Mouse (Mus musculus) lung, embryonic 14.5 days (tissue): ENCODE results near the gene Yif1a. TPM values are rescaled to one million over a fixed set of nuclear protein-coding genes. Genes with fewer than 3 reads are reported as not detected.
"Not testable (repeated sequence)": the region's sequence is repeated elsewhere in the genome, so short reads cannot be mapped to it uniquely, and the experiment has no call there.

Experiments
- ATAC-seq: fragments of 200-750 bp; cut with Nextera tagmentation; 2 replicates; pipeline ENCODE4 v1.8.0; 2017; ENCODE audit warnings: mild to moderate bottlenecking, moderate TSS enrichment, moderate library complexity; ENCODE audit not compliant: insufficient read depth
- DNase-seq: peaks from one replicate; pipeline ENCODE4 v3.0.0-alpha.2; 2015
- H3K27ac ChIP-seq: fragments of 300-500 bp; sonication (generic); 2 replicates; pipeline ENCODE4 v1.5.1; 2014; ENCODE audit warnings: low read depth, mild to moderate bottlenecking, moderate library complexity
- H3K27me3 ChIP-seq: fragments of 300-500 bp; sonication (generic); 2 replicates; pipeline ENCODE4 v1.6.1; 2014; ENCODE audit warnings: low read length, control low read depth; ENCODE audit not compliant: insufficient read depth
- H3K36me3 ChIP-seq: fragments of 300-500 bp; sonication (generic); 2 replicates; pipeline ENCODE4 v1.6.1; 2014; ENCODE audit warnings: control low read depth; ENCODE audit not compliant: insufficient read depth
- H3K4me1 ChIP-seq: fragments of 300-500 bp; sonication (generic); 2 replicates; pipeline ENCODE4 v1.6.1; 2014; ENCODE audit warnings: antibody characterized with exemption, control low read depth; ENCODE audit not compliant: insufficient read depth
- H3K4me2 ChIP-seq: fragments of 300-500 bp; sonication (generic); 2 replicates; pipeline ENCODE4 v1.6.1; 2014; ENCODE audit warnings: mild to moderate bottlenecking
- H3K4me3 ChIP-seq: fragments of 300-500 bp; sonication (generic); 2 replicates; pipeline ENCODE4 v1.5.1; 2014; ENCODE audit warnings: low read depth, low read length
- H3K9ac ChIP-seq: fragments of 300-500 bp; sonication (generic); 2 replicates; pipeline ENCODE4 v1.6.1; 2014
- H3K9me3 ChIP-seq: fragments of 300-500 bp; sonication (generic); 2 replicates; pipeline ENCODE4 v1.6.1; 2016; ENCODE audit warnings: low read depth, low read length, control low read depth
- CTCF ChIP-seq: IDR thresholded peaks from 2 replicates; pipeline ENCODE4 v1.5.1; 2016; ENCODE audit warnings: antibody characterized with exemption, low read depth
- WGBS: fragments of 180-500 bp; shearing (Covaris S2); extraction: QIAGEN DNeasy Blood & Tissue Kit; methylation state at CpG from one replicate; pipeline ENCODE4 v1.1.7; 2014; 5-methylcytosine and 5-hydroxymethylcytosine counted together
- polyA plus RNA-seq: library from polyadenylated mRNA; unstranded; fragments of >200 nt; fragmentation: Nextera tagmentation; extraction: Ambion mirVana; gene quantifications from 2 replicates; pipeline ENCODE4 v1.2.1, GENCODE M21; 2014

Yif1a gene
- polyA plus RNA-seq, 1 experiment from 2014 or later: 99.2 TPM

DNA sequence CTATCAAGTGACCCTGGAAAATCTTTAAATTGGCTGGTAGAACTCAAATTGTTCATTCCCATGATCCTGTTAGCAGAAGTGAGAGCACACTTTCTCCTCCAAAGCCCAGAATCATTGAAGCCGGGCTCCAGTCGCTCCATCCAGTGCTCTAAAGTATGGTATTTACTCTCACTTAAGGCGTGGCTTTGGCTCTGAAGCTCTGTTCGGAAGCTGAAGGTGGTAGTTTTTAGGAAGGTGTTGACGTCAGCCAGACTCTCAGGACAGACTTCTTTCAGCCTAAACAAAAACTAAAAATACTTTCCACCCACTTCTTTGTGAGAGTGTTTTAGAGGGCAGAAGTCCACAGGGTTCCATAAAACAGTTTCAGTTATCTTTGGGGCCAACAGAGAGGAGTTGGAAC is 14.8 kb upstream of the Yif1a start:
- ATAC-seq (no peak), DNase-seq (no peak)
- Histone ChIP-seq H3K9me3 (no peaks in the 10 kb centered on the region), H3K9ac (no peak overlapping the region), H3K27ac (no peak overlapping the region), H3K36me3 (no peaks in the 10 kb centered on the region), H3K27me3 (peaks cover 17% of the 10 kb centered on the region; the same call in 1 of the 2 replicates), H3K4me1 (0 out of 2 replicates have a peak, but pooled peaks cover 6% of the 10 kb centered on the region), H3K4me3 (no peak overlapping the region), H3K4me2 (peak overlapping the region; percentile 77)
- no peak for TF ChIP-seq CTCF
- 29% methylated on average over 5 of the region's 5 CpGs for WGBS

- Histone ChIP-seq H3K27ac (no peak overlapping the region), H3K27me3 (peaks cover 36% of the 10 kb centered on the region), H3K9ac (no peak overlapping the region), H3K36me3 (no peaks in the 10 kb centered on the region), H3K4me2 (no peak overlapping the region), H3K4me3 (no peak overlapping the region), H3K4me1 (no peaks in the 10 kb centered on the region), H3K9me3 (no peaks in the 10 kb centered on the region)
- 84% methylated on average over 1 of the region's 1 CpGs for WGBS
- ATAC-seq (no peak), DNase-seq (no peak)
- TF ChIP-seq CTCF: no peak
Observed at GRCm38 (mm10) chr19:5079279-5079678, 9.1 kb upstream of the Yif1a start.

GRCm38 (mm10) chr19:5082005-5082404 is 6.3 kb upstream of the Yif1a start:
- H3K4me3 ChIP-seq: no peak overlapping the region
- H3K36me3 ChIP-seq: no peaks in the 10 kb centered on the region
- H3K27me3 ChIP-seq: peaks cover 58% of the 10 kb centered on the region
- H3K9ac ChIP-seq: no peak overlapping the region
- H3K9me3 ChIP-seq: no peaks in the 10 kb centered on the region
- H3K4me2 ChIP-seq: no peak overlapping the region
- DNase-seq (no peak), ATAC-seq (no peak)
- no peak for TF ChIP-seq CTCF
- no peaks in the 10 kb centered on the region for H3K4me1 ChIP-seq
- no peak overlapping the region for H3K27ac ChIP-seq
- WGBS: 64% methylated on average over 18 of the region's 18 CpGs

DNA sequence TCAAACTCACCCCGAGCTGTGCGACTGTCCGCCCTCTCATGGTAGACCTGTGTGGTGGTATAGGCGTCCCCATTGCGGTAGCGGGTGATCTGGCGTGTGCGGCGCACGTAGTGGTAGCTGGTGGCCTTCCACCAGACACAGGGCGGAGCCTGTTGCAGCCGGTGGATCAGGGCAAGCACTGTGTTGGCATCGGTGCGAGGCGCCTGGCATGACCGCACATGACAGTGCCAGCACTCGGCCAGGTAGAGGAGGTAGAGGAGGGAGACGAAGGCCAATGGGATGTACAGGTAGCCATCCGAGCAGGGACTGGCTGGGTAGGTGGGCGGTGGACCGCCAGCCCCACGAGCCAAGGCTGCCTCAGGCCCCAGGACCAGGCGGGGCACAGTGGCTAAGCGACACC is 5.7 kb upstream of the Yif1a start:
- no peak for TF ChIP-seq CTCF

DNA sequence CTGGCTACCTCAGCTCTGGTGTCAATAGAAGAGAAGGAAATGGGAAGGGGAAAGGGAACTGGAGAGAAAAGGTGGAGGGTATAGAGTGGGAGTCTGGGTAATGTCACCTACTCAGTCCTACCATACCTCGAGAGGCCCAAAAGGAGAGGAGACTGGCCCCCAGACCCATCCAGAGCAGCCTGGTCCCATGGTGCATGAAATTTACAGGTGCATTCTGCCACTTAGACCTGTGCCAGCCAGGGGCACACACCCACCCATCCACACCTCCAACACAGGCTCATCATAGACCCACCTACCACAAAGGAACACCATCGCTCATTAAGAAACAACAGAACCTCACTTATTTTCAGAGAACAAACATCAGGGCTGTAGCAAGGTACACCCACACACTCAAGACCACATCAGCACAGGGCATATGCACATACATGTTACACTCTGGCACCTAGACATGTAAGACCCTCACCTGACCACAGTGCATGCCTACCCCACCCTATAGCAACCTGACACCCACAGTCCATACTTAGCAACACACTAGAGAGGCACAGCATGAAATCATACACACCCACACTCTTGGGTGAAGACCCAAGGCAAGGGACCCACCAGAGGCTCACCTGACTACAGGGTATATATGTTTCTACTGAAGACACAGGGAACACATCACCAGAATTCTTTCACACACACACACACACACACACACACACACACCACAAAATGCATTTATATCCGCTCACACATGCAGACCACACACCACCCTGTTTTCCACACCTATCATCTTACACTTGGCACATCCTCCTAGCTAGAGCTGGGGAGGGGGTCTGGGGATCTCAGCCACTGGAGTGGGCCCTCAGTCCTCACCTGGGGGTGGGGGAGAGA is 4.1 kb upstream of the Yif1a start:
- 54% methylated on average over 3 of the region's 3 CpGs for WGBS
- no peak overlapping the region for H3K4me2 ChIP-seq
- no peak overlapping the region for H3K27ac ChIP-seq
- H3K4me3 ChIP-seq: no peak overlapping the region
- peaks cover 58% of the 10 kb centered on the region for H3K27me3 ChIP-seq
- no peak overlapping the region for H3K9ac ChIP-seq
- DNase-seq (no peak), ATAC-seq (no peak)
- H3K36me3 ChIP-seq: no peaks in the 10 kb centered on the region
- TF ChIP-seq CTCF: no peak
- H3K9me3 ChIP-seq: no peaks in the 10 kb centered on the region
- H3K4me1 ChIP-seq: peaks cover 6% of the 10 kb centered on the region; the same call in 1 of the 2 replicates

More for the DNA sequence above, 5.7 kb upstream of the Yif1a start:
- H3K9me3 ChIP-seq: no peaks in the 10 kb centered on the region
- WGBS: 55% methylated on average over 24 of the region's 24 CpGs
- 0 out of 2 replicates have a peak, but pooled peaks cover 3% of the 10 kb centered on the region for H3K4me1 ChIP-seq
- DNase-seq (no peak), ATAC-seq (no peak)
- H3K27ac ChIP-seq: no peak overlapping the region
- H3K9ac ChIP-seq: no peak overlapping the region
- H3K36me3 ChIP-seq: no peaks in the 10 kb centered on the region
- no peak overlapping the region for H3K4me3 ChIP-seq
- no peak overlapping the region for H3K4me2 ChIP-seq
- peaks cover 58% of the 10 kb centered on the region for H3K27me3 ChIP-seq

- 0 out of 2 replicates have a peak, but pooled peaks cover 5% of the 10 kb centered on the region for H3K36me3 ChIP-seq
- H3K27ac ChIP-seq: no peak overlapping the region
- 2% methylated on average over 15 of the region's 15 CpGs for WGBS
- peak overlapping the region; percentile 44 for H3K4me3 ChIP-seq
- peak overlapping the region; percentile 76 for H3K4me2 ChIP-seq
- no peaks in the 10 kb centered on the region for H3K9me3 ChIP-seq
- peaks cover 58% of the 10 kb centered on the region for H3K27me3 ChIP-seq
- DNase-seq: no peak
- no peak for TF ChIP-seq CTCF
- no peak for ATAC-seq
- H3K9ac ChIP-seq: no peak overlapping the region
- H3K4me1 ChIP-seq: peaks cover 8% of the 10 kb centered on the region; the same call in 1 of the 2 replicates
Observed at GRCm38 (mm10) chr19:5084834-5085144, 3.5 kb upstream of the Yif1a start.

GRCm38 (mm10) chr19:5085145-5085863 is 3.0 kb upstream of the Yif1a start, which contains the start of gene Tmem151a:
Gene Tmem151a (minus strand): TSS chr19:5085531.
- Histone ChIP-seq H3K36me3 (peaks cover 10% of the 10 kb centered on the region; the same call in 1 of the 2 replicates), H3K9me3 (no peaks in the 10 kb centered on the region), H3K4me2 (peak within 1 kb of the TSS; percentile 76), H3K9ac (no peak within 1 kb of the TSS; the same call in 1 of the 2 replicates), H3K4me3 (peak within 1 kb of the TSS; percentile 44), H3K27me3 (peaks cover 58% of the 10 kb centered on the region), H3K4me1 (peaks cover 8% of the 10 kb centered on the region; the same call in 1 of the 2 replicates), H3K27ac (no peak within 1 kb of the TSS)
- WGBS: under 1% methylated on average over 69 of the region's 69 CpGs
- no peak for DNase-seq
- ATAC-seq: no peak
- no peak for TF ChIP-seq CTCF

- H3K36me3 ChIP-seq: peaks cover 21% of the 10 kb centered on the region; the same call in 1 of the 2 replicates
- H3K27me3 ChIP-seq: peaks cover 49% of the 10 kb centered on the region
- DNase-seq, H3K27ac ChIP-seq, H3K4me1 ChIP-seq, H3K4me3 ChIP-seq, H3K4me2 ChIP-seq, H3K9ac ChIP-seq, H3K9me3 ChIP-seq, ATAC-seq: not testable (repeated sequence)
- WGBS: 48% methylated on average over 4 of the region's 4 CpGs
Observed at GRCm38 (mm10) chr19:5086533-5086932, 1.8 kb upstream of the Yif1a start.
